Mouse (Mus musculus): ENCODE results near the gene Fbl. TPM values are rescaled to one million over a fixed set of nuclear protein-coding genes. Genes with fewer than 3 reads are reported as not detected.
"Not testable (repeated sequence)": the region's sequence is repeated elsewhere in the genome, so short reads cannot be mapped to it uniquely, and the experiment has no call there.

Gene Fbl
- polyA plus RNA-seq, 2 experiments = 24.4 to 219 TPM

- TF ChIP-seq EP300 (IDR thresholded peaks at IDR 0.05; ENCODE audit: low read depth) (no peak), CTCF (IDR thresholded peaks at IDR 0.05; ENCODE audit: low read depth) (peak; percentile 17; the same call in 1 of the 2 replicates)
- 32% methylated on average over 5 of the region's 5 CpGs for WGBS (ENCODE audit: insufficient replicate concordance)
- H3K9ac ChIP-seq (replicated peaks) = no peak overlapping the region
- no peaks in the 10 kb centered on the region for H3K9me3 ChIP-seq (ENCODE audit: control insufficient read depth, low read length)
- H3K4me2 ChIP-seq (ENCODE audit: low read depth) = no peak overlapping the region
- H3K4me3 ChIP-seq (ENCODE audit: insufficient read depth in 1 of 2, low read depth in 2 of 2, low read length in 2 of 2) = no peak overlapping the region
- no peaks in the 10 kb centered on the region for H3K36me3 ChIP-seq (replicated peaks; ENCODE audit: control insufficient read depth, insufficient read depth, low read depth)
- no peak overlapping the region for H3K27ac ChIP-seq
- no peaks in the 10 kb centered on the region for H3K27me3 ChIP-seq (ENCODE audit: control insufficient read depth, insufficient read depth, low read length)
- no peak for ATAC-seq (ENCODE audit: insufficient read depth)
- peaks cover 0 to 7% of the 10 kb centered on the region in 2 experiments; a peak in 2 of 4 replicates for H3K4me1 ChIP-seq (replicated peaks; ENCODE audit: control insufficient read depth in 2 of 2, insufficient read depth in 2 of 2, low read length in 1 of 2)
- DNase-seq (ENCODE audit: low read depth in 3 of 3, low spot score in 3 of 3) = no peak
Observed at GRCm38 (mm10) chr7:28210731-28211130, 41.2 kb downstream of the Fbl start.

DNA sequence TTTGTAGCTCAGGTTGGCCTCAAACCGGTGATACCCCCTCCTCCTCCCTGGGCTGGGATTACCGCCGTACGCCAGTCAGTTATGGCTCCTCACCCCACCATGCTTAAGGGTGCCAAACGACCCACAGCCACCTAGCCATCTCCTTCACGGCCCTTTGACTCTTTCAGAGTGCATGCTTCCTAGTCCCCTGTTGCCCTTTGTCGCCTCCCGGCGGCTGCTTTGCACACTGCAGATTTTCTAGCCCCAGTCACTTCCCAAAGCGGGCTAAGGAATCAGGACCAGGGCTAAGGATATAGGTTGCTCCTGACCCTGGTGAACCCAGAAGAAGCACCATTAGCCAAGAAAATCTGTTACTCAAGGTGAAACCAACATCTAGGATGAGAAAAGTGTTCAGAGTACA is 44.6 kb downstream of the Fbl start:
- TF ChIP-seq CTCF (IDR thresholded peaks at IDR 0.05; ENCODE audit: low read depth) (peak; percentile 86), EP300 (IDR thresholded peaks at IDR 0.05; ENCODE audit: low read depth) (no peak)
- DNase-seq (ENCODE audit: low read depth in 3 of 3, low spot score in 3 of 3) (peak in 1 of 3 experiments; percentile 15), ATAC-seq (ENCODE audit: insufficient read depth) (no peak)
- no peaks in the 10 kb centered on the region for H3K4me1 ChIP-seq (replicated peaks; ENCODE audit: control insufficient read depth in 2 of 2, insufficient read depth in 2 of 2, low read length in 1 of 2)
- no peaks in the 10 kb centered on the region for H3K27me3 ChIP-seq (ENCODE audit: control insufficient read depth, insufficient read depth, low read length)
- no peaks in the 10 kb centered on the region for H3K9me3 ChIP-seq (ENCODE audit: control insufficient read depth, low read length)
- no peaks in the 10 kb centered on the region for H3K36me3 ChIP-seq (replicated peaks; ENCODE audit: control insufficient read depth, insufficient read depth, low read depth)
- no peak overlapping the region for H3K4me3 ChIP-seq (ENCODE audit: insufficient read depth in 1 of 2, low read depth in 2 of 2, low read length in 2 of 2)
- H3K9ac ChIP-seq (replicated peaks) = no peak overlapping the region
- no peak overlapping the region for H3K27ac ChIP-seq
- WGBS (ENCODE audit: insufficient replicate concordance) = 16% methylated on average over 7 of the region's 10 CpGs
- no peak overlapping the region for H3K4me2 ChIP-seq (ENCODE audit: low read depth)

- not testable (repeated sequence) for DNase-seq (ENCODE audit: low read depth in 3 of 3, low spot score in 3 of 3); H3K4me3 ChIP-seq (ENCODE audit: insufficient read depth in 1 of 2, low read depth in 2 of 2, low read length in 2 of 2); H3K4me2 ChIP-seq (ENCODE audit: low read depth); H3K9me3 ChIP-seq (ENCODE audit: control insufficient read depth, low read length); ATAC-seq (ENCODE audit: insufficient read depth); H3K9ac ChIP-seq (replicated peaks); H3K36me3 ChIP-seq (replicated peaks; ENCODE audit: control insufficient read depth, insufficient read depth, low read depth); H3K27ac ChIP-seq; H3K4me1 ChIP-seq (replicated peaks; ENCODE audit: control insufficient read depth in 2 of 2, insufficient read depth in 2 of 2, low read length in 1 of 2); H3K27me3 ChIP-seq (ENCODE audit: control insufficient read depth, insufficient read depth, low read length)
- 63% methylated on average over 2 of the region's 2 CpGs for WGBS (ENCODE audit: insufficient replicate concordance)
Observed at GRCm38 (mm10) chr7:28215950-28216349, 46.4 kb downstream of the Fbl start.

GRCm38 (mm10) chr7:28217811-28218210 is 48.3 kb downstream of the Fbl start:
- H3K4me2 ChIP-seq (ENCODE audit: low read depth); H3K27ac ChIP-seq; ATAC-seq (ENCODE audit: insufficient read depth); H3K36me3 ChIP-seq (replicated peaks; ENCODE audit: control insufficient read depth, insufficient read depth, low read depth); DNase-seq (ENCODE audit: low read depth in 3 of 3, low spot score in 3 of 3); H3K9me3 ChIP-seq (ENCODE audit: control insufficient read depth, low read length); H3K9ac ChIP-seq (replicated peaks); H3K4me1 ChIP-seq (replicated peaks; ENCODE audit: control insufficient read depth in 2 of 2, insufficient read depth in 2 of 2, low read length in 1 of 2); H3K4me3 ChIP-seq (ENCODE audit: insufficient read depth in 1 of 2, low read depth in 2 of 2, low read length in 2 of 2); H3K27me3 ChIP-seq (ENCODE audit: control insufficient read depth, insufficient read depth, low read length): not testable (repeated sequence)
- WGBS (ENCODE audit: insufficient replicate concordance) = 80% methylated on average over 7 of the region's 13 CpGs

DNA sequence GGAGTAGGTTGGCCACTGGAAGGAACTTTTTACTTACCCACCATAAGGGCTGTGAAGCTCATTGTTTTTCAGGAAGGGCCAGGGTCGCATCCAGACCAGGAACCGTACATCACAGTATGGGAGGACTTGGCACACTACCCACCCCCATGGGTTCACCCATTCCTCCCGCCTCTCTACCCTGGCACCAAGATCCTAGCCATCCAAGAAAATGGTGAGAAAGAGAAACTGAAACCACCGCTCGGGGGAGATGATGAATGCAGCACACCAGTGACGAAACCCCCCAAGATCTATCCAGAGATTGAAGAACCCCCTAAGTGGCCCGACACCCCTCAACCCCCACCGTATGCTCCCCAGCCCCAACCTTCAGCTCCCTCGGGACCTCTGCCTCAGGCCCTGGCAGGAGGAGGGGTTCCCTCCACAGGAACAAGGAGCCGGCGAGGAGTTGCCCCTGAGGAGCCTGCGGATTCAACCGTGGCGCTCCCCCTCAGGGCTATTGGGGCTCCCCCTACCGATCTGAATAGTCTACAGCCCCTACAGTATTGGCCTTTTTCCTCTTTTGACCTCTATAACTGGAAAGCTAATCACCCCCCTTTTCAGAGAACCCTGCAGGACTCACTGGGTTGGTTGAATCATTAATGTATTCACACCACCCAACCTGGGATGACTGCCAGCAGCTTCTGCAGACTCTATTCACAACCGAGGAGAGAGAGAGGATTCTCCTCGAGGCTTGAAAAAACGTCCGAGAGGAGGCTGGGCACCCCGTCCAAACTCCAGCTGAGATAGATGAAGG is 49.6 kb downstream of the Fbl start:
- not testable (repeated sequence) for ATAC-seq (ENCODE audit: insufficient read depth); H3K9me3 ChIP-seq (ENCODE audit: control insufficient read depth, low read length); H3K9ac ChIP-seq (replicated peaks); H3K4me3 ChIP-seq (ENCODE audit: insufficient read depth in 1 of 2, low read depth in 2 of 2, low read length in 2 of 2); H3K27ac ChIP-seq; H3K27me3 ChIP-seq (ENCODE audit: control insufficient read depth, insufficient read depth, low read length); H3K36me3 ChIP-seq (replicated peaks; ENCODE audit: control insufficient read depth, insufficient read depth, low read depth); H3K4me1 ChIP-seq (replicated peaks; ENCODE audit: control insufficient read depth in 2 of 2, insufficient read depth in 2 of 2, low read length in 1 of 2); DNase-seq (ENCODE audit: low read depth in 3 of 3, low spot score in 3 of 3); H3K4me2 ChIP-seq (ENCODE audit: low read depth)
- WGBS (ENCODE audit: insufficient replicate concordance) = 70% methylated on average over 20 of the region's 20 CpGs

DNA sequence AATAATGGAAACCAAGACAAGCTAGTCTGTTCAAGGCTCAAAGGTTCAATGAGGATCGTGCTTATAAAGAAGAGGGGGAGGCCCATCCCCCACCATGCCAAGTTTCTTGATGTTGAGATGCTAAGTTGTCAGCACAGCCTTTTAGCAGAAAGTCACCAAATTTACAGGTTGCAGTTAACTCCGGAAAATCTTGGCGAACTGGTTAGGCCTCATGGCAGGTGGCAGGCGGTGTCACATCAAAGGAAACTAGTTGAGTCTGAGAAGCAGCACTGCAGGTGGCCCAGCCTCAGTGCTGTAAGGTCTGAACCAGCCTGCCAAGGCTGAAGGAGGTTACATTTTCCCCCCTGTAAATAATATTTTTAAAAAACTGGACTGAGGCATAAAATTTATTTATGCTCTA is 57.3 kb downstream of the Fbl start:
- H3K36me3 ChIP-seq (replicated peaks; ENCODE audit: control insufficient read depth, insufficient read depth, low read depth) = not testable (repeated sequence)

GRCm38 (mm10) chr7:28227421-28227820 is 57.9 kb downstream of the Fbl start:
- ATAC-seq (ENCODE audit: insufficient read depth); H3K9me3 ChIP-seq (ENCODE audit: control insufficient read depth, low read length); H3K27me3 ChIP-seq (ENCODE audit: control insufficient read depth, insufficient read depth, low read length); H3K9ac ChIP-seq (replicated peaks); H3K4me3 ChIP-seq (ENCODE audit: insufficient read depth in 1 of 2, low read depth in 2 of 2, low read length in 2 of 2); DNase-seq (ENCODE audit: low read depth in 3 of 3, low spot score in 3 of 3); H3K27ac ChIP-seq; H3K4me1 ChIP-seq (replicated peaks; ENCODE audit: control insufficient read depth in 2 of 2, insufficient read depth in 2 of 2, low read length in 1 of 2); H3K4me2 ChIP-seq (ENCODE audit: low read depth); H3K36me3 ChIP-seq (replicated peaks; ENCODE audit: control insufficient read depth, insufficient read depth, low read depth): not testable (repeated sequence)
- WGBS (ENCODE audit: insufficient replicate concordance) = 70% methylated on average over 4 of the region's 4 CpGs

More for the DNA sequence above, 57.3 kb downstream of the Fbl start:
- not testable (repeated sequence) for H3K4me3 ChIP-seq (ENCODE audit: insufficient read depth in 1 of 2, low read depth in 2 of 2, low read length in 2 of 2); H3K9me3 ChIP-seq (ENCODE audit: control insufficient read depth, low read length); DNase-seq (ENCODE audit: low read depth in 3 of 3, low spot score in 3 of 3); ATAC-seq (ENCODE audit: insufficient read depth); H3K27me3 ChIP-seq (ENCODE audit: control insufficient read depth, insufficient read depth, low read length); H3K4me2 ChIP-seq (ENCODE audit: low read depth); H3K27ac ChIP-seq; H3K9ac ChIP-seq (replicated peaks); H3K4me1 ChIP-seq (replicated peaks; ENCODE audit: control insufficient read depth in 2 of 2, insufficient read depth in 2 of 2, low read length in 1 of 2)
- 72% methylated on average over 4 of the region's 4 CpGs for WGBS (ENCODE audit: insufficient replicate concordance)

All from liver, embryonic 14.5 days (tissue).